Mouse (Mus musculus) MEL-GATA-1-ER (cell line): ENCODE measurements around the gene Samt4.
"Not testable (repeated sequence)": the region's sequence is repeated elsewhere in the genome, so short reads cannot be mapped to it uniquely, and the experiment has no call there.

Experiments
- DNase-seq: peaks from one replicate; pipeline ENCODE4 v3.0.0-alpha.2; 2012; ENCODE audit warnings: low read depth; ENCODE audit errors: extremely low read depth

The Samt4 gene

GRCm38 (mm10) chrX:154481702-154482101 lies at the start of gene Samt4:
Gene Samt4 (plus strand): TSS chrX:154482002.
- DNase-seq: no peak

GRCm38 (mm10) chrX:154443696-154444095 lies 38.1 kb upstream of the Samt4 start:
- DNase-seq: not testable (repeated sequence)

- not testable (repeated sequence) for DNase-seq
Observed at GRCm38 (mm10) chrX:154468386-154468785, 13.4 kb upstream of the Samt4 start.
